Mouse (Mus musculus): ENCODE results near the gene Tmem217. TPM values are rescaled to one million over a fixed set of nuclear protein-coding genes. Genes with fewer than 3 reads are reported as not detected.
A peak's percentile ranks its signal among the peaks of the same experiment; 100 is the strongest.

Tmem217 gene
- total and polyA plus RNA-seq, 3 experiments, result 0.26 to 0.76 TPM; not detected in 1

- peak; percentile 24 to 99; a peak in 3 of 4 replicates for TF ChIP-seq CTCF (conservative IDR thresholded peaks at IDR 0.05 in 1 of 2, IDR thresholded peaks at IDR 0.05 in 1 of 2; ENCODE audit: low read depth in 2 of 2, low read length in 2 of 2)
- no peak for TF ChIP-seq JUN (IDR thresholded peaks at IDR 0.05; ENCODE audit: insufficient read depth, low read depth, low read length)
- no peak for TF ChIP-seq GABPA (IDR thresholded peaks at IDR 0.05; ENCODE audit: insufficient replicate concordance, low read depth, low read length)
- no peak for TF ChIP-seq JUND (conservative IDR thresholded peaks at IDR 0.05; ENCODE audit: low read depth, low read length)
- TF ChIP-seq E2F4 (IDR thresholded peaks at IDR 0.05; ENCODE audit: insufficient replicate concordance, low read depth, low read length), result no peak
- TF ChIP-seq EP300 (IDR thresholded peaks at IDR 0.05; ENCODE audit: low read length), result 0 out of 2 replicates have a peak, but pooled peaks have one; percentile 18
- TF ChIP-seq TBP (conservative IDR thresholded peaks at IDR 0.05; ENCODE audit: low read depth, low read length), result peak; percentile 97
- TF ChIP-seq SIN3A (IDR thresholded peaks at IDR 0.05; ENCODE audit: low read length), result peak; percentile 89
- TF ChIP-seq RCOR1 (conservative IDR thresholded peaks at IDR 0.05; ENCODE audit: low read depth, low read length), result no peak
- TF ChIP-seq NRF1 (IDR thresholded peaks at IDR 0.05; ENCODE audit: low read depth, low read length), result peak; percentile 21; the same call in 1 of the 2 replicates
- TF ChIP-seq USF2 (conservative IDR thresholded peaks at IDR 0.05; ENCODE audit: low read depth, low read length), result no peak
- TF ChIP-seq MXI1 (IDR thresholded peaks at IDR 0.05; ENCODE audit: low read depth, low read length), result peak; percentile 76; the same call in 1 of the 2 replicates
- TF ChIP-seq ZKSCAN1 (IDR thresholded peaks at IDR 0.05; ENCODE audit: borderline replicate concordance, low read depth, low read length), result no peak
- peak; percentile 38; the same call in 1 of the 2 replicates for TF ChIP-seq HCFC1 (IDR thresholded peaks at IDR 0.05; ENCODE audit: low read depth, low read length)
Measured at GRCm38 (mm10) chr17:29513044-29513730, 39.0 kb downstream of the Tmem217 start (continued).

GRCm38 (mm10) chr17:29510691-29511090 is 41.5 kb downstream of the Tmem217 start:
- dilution Hi-C loops (cut with MboI; ENCODE audit: extremely low pct_ligation_motif_present, extremely low pct_unique_long_range_greater_than_20kb, low sequenced_read_pairs), result no loop called here
- Histone ChIP-seq H3K9me3 (replicated peaks; ENCODE audit: low read length) (no peaks in the 10 kb centered on the region), H3K4me3 (replicated peaks in 1 of 3; ENCODE audit: low read depth in 2 of 3, low read length in 2 of 3, poor library complexity in 1 of 3) (no peak overlapping the region), H3K27ac (ENCODE audit: insufficient read depth, low read depth) (no peak overlapping the region), H3K9ac (ENCODE audit: insufficient read depth, low read depth) (no peak overlapping the region), H3K36me3 (replicated peaks in 1 of 2; ENCODE audit: control insufficient read depth in 1 of 2, insufficient read depth in 1 of 2, low read length in 1 of 2) (no peaks in the 10 kb centered on the region), H3K4me1 (ENCODE audit: control insufficient read depth in 1 of 2, insufficient read depth in 2 of 2) (peaks cover 14 to 48% of the 10 kb centered on the region in 2 experiments), H3K79me2 (replicated peaks; ENCODE audit: control insufficient read depth, extremely low read depth, insufficient read depth, poor library complexity, severe bottlenecking) (no peaks in the 10 kb centered on the region), H3K4me2 (ENCODE audit: insufficient read depth, low read depth, poor library complexity, severe bottlenecking) (no peak overlapping the region), H3K27me3 (replicated peaks) (no peaks in the 10 kb centered on the region)
- peak; percentile 31 for DNase-seq (ENCODE audit: extremely low read depth)
- TF ChIP-seq ELF1 (IDR thresholded peaks at IDR 0.05; ENCODE audit: low read depth, low read length) (no peak), IRF4 (IDR thresholded peaks at IDR 0.05; ENCODE audit: low read depth, low read length) (0 out of 2 replicates have a peak, but pooled peaks have one; percentile 7), EP300 (IDR thresholded peaks at IDR 0.05; ENCODE audit: low read length) (peak; percentile 50; the same call in 1 of the 2 replicates), CHD2 (IDR thresholded peaks at IDR 0.05; ENCODE audit: low read length) (0 out of 2 replicates have a peak, but pooled peaks have one; percentile 26), BHLHE40 (IDR thresholded peaks at IDR 0.05; ENCODE audit: low read depth, low read length) (peak; percentile 92), SIN3A (IDR thresholded peaks at IDR 0.05; ENCODE audit: low read length) (no peak), ETS1 (conservative IDR thresholded peaks at IDR 0.05; ENCODE audit: low read depth, low read length) (peak; percentile 86), ZMIZ1 (IDR thresholded peaks at IDR 0.05; ENCODE audit: low read depth, low read length) (no peak), MAZ (IDR thresholded peaks at IDR 0.05; ENCODE audit: low read depth, low read length) (no peak), MEF2A (IDR thresholded peaks at IDR 0.05; ENCODE audit: borderline replicate concordance, low read depth, low read length) (no peak), CHD1 (IDR thresholded peaks at IDR 0.05; ENCODE audit: low read depth, low read length) (no peak), TCF12 (IDR thresholded peaks at IDR 0.05; ENCODE audit: low read depth, low read length) (peak; percentile 51; the same call in 1 of the 2 replicates), PAX5 (IDR thresholded peaks at IDR 0.05; ENCODE audit: low read length) (no peak), NRF1 (IDR thresholded peaks at IDR 0.05; ENCODE audit: low read depth, low read length) (no peak), KAT2A (IDR thresholded peaks at IDR 0.05; ENCODE audit: insufficient replicate concordance, low read length) (no peak), MYC (IDR thresholded peaks at IDR 0.05; ENCODE audit: low read depth, low read length) (no peak)
- in situ Hi-C loops (cut with MboI; ENCODE audit: low pct_ligation_motif_present, low pct_unique_long_range_greater_than_20kb, low sequenced_read_pairs), result loop anchor here (5.0 kb wide), 2 partner anchors 248 to 333 kb away; partner anchors contain the start of gene Ppil1

Data from CH12.LX (cell line).